Mouse (Mus musculus) megakaryocyte progenitor cell, adult 5-6 weeks (primary cell): ENCODE results near the gene Fbrsl1. TPM values are rescaled to one million over a fixed set of nuclear protein-coding genes. Genes with fewer than 3 reads are reported as not detected.
A peak's percentile ranks its signal among the peaks of the same experiment; 100 is the strongest.
"Not testable (repeated sequence)": the region's sequence is repeated elsewhere in the genome, so short reads cannot be mapped to it uniquely, and the experiment has no call there.

Source experiments
- ATAC-seq: replicated peaks from 2 replicates; pipeline ENCODE4 v1.8.0; 2016; ENCODE audit warnings: mild to moderate bottlenecking, moderate TSS enrichment, inconsistent platforms; ENCODE audit not compliant: poor library complexity
- total RNA-seq, 2 experiments: library from RNA; stranded (forward) in 1 of 2; stranded (reverse) in 1 of 2; fragments of 157-497, 149-512 nt in 1 of 2; fragments of 200-1000 nt in 1 of 2; gene quantifications; 2 replicates each; pipeline versions ENCODE4 v1.2.3 to v1.2.4; 2015 to 2017

Fbrsl1 gene
- total RNA-seq, 2 experiments from 2014 or later: 12.2 to 21.3 TPM

GRCm38 (mm10) chr5:110458936-110459335, 10.6 kb upstream of the Fbrsl1 start:
- ATAC-seq: 0 out of 2 replicates have a peak, but pooled peaks have one; percentile 11

- ATAC-seq: no peak
Observed at GRCm38 (mm10) chr5:110455272-110455671, 7.0 kb upstream of the Fbrsl1 start.

GRCm38 (mm10) chr5:110449294-110449693, 991 bp upstream of the Fbrsl1 start:
- no peak for ATAC-seq

GRCm38 (mm10) chr5:110447720-110448435, 425 bp downstream of the Fbrsl1 start:
- ATAC-seq: peak; percentile 21

GRCm38 (mm10) chr5:110444509-110444908, 3.8 kb downstream of the Fbrsl1 start:
- no peak for ATAC-seq

GRCm38 (mm10) chr5:110442966-110443590, 5.2 kb downstream of the Fbrsl1 start:
- no peak for ATAC-seq

GRCm38 (mm10) chr5:110439565-110440310, 8.6 kb downstream of the Fbrsl1 start:
- no peak for ATAC-seq

- no peak for ATAC-seq
Observed at GRCm38 (mm10) chr5:110438591-110438990, 9.7 kb downstream of the Fbrsl1 start.

- no peak for ATAC-seq
Observed at GRCm38 (mm10) chr5:110437632-110438261, 10.6 kb downstream of the Fbrsl1 start.

- ATAC-seq: not testable (repeated sequence)
Observed at GRCm38 (mm10) chr5:110436166-110436565, 12.1 kb downstream of the Fbrsl1 start.

- ATAC-seq: peak; percentile 83
Observed at GRCm38 (mm10) chr5:110434816-110435215, 13.5 kb downstream of the Fbrsl1 start.

GRCm38 (mm10) chr5:110429045-110429444, 19.3 kb downstream of the Fbrsl1 start:
- ATAC-seq: peak; percentile 92

- ATAC-seq: no peak
Observed at GRCm38 (mm10) chr5:110428290-110428689, 20.0 kb downstream of the Fbrsl1 start.

GRCm38 (mm10) chr5:110425187-110425586, 23.1 kb downstream of the Fbrsl1 start:
- no peak for ATAC-seq

- no peak for ATAC-seq
Observed at GRCm38 (mm10) chr5:110424204-110424603, 24.1 kb downstream of the Fbrsl1 start.

GRCm38 (mm10) chr5:110421393-110421792, 26.9 kb downstream of the Fbrsl1 start:
- ATAC-seq: no peak

GRCm38 (mm10) chr5:110420950-110421349, 27.4 kb downstream of the Fbrsl1 start:
- ATAC-seq: peak; percentile 69

- ATAC-seq: no peak
Observed at GRCm38 (mm10) chr5:110420201-110420600, 28.1 kb downstream of the Fbrsl1 start.

- ATAC-seq: no peak
Observed at GRCm38 (mm10) chr5:110418523-110418911, 29.8 kb downstream of the Fbrsl1 start.

GRCm38 (mm10) chr5:110417756-110418522, 30.4 kb downstream of the Fbrsl1 start:
- no peak for ATAC-seq
